Mouse (Mus musculus): Measurements from ENCODE around the gene Dennd1b. TPM values are rescaled to one million over a fixed set of nuclear protein-coding genes. Genes with fewer than 3 reads are reported as not detected.
A peak's percentile ranks its signal among the peaks of the same experiment; 100 is the strongest.

Gene Dennd1b
- 10 to 100 TPM; 18.7 to 21.5 TPM for total RNA-seq (2021)
- long read RNA-seq, experiment 1, full-length matches to known transcripts = 4 of 14 reads
- long read RNA-seq, experiment 1, partial matches to known transcripts = 0 of 14 reads
- long read RNA-seq, experiment 1, other reads (novel, unspliced or antisense) = 10 of 14 reads
- long read RNA-seq, experiment 2, full-length matches to known transcripts = 6 of 12 reads
- long read RNA-seq, experiment 2, partial matches to known transcripts = 0 of 12 reads
- long read RNA-seq, experiment 2, other reads (novel, unspliced or antisense) = 6 of 12 reads

GRCm38 (mm10) chr1:138963161-138963867, at the start of gene Dennd1b:
Gene Dennd1b, plus strand, starts transcription at chr1:138963435.
- peak; percentile 53 for DNase-seq (ENCODE audit: low spot score)

- DNase-seq (ENCODE audit: low spot score) = no peak
Observed at GRCm38 (mm10) chr1:138915596-138915995, 47.6 kb upstream of the Dennd1b start.

DNA sequence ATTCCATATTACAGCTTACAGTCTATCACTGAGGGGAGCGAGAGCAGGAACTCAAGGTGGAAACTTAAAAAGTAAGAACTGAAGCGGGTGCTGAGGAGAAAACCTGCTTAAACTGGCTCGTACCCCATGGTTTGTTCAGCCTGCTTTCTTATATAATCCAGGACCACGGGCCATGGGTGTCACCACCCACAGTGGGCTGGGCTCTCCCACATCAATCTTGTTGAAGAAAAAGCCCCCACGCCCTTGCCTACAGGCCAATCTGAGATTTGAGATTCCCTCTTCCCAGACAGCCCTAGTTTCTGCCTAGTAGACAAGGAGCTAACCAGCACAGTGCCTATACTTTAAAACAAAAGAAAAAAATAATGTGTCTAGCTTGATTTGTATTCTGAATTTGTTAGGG, 43.6 kb upstream of the Dennd1b start:
- no peak for DNase-seq (ENCODE audit: low spot score)

DNA sequence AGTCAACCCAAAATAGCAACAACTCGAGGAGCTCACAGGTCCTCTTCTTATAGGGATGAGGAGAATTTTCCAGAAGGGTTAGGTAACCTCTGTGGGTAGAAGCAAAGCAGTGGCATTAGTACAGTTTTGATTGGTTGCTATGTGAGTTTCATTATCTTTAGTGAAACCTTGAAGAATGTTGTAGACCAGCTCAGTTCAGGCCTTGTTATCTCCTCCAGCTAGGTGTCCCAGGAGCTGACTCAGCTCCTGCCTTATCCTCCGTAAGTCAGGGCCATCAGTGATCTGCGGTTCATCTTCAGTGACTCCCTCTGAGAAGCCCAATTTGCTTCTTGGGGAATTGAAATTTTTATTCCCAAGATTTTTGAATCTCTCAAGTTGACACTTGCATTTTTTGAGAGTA, 43.2 kb upstream of the Dennd1b start:
- no peak for DNase-seq (ENCODE audit: low spot score)

DNA sequence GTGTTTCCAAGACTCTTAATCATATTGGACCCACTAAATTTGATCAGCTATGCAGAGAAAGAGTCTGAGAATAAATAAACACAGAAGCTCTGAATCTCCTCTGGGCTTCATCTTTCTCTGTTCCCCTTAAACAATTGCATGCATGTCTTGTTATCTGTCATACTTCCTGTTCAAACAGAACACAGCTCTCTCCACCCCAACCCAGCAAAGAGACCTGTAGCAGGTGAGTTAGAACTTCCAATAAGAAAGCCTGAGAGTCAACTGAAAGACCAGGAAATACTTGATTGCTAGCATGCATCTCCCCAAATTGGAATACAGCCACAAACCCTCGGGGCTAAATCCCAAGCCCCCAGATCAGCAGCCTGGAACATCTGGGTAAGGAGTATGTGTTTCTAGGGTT, 42.4 kb upstream of the Dennd1b start:
- no peak for DNase-seq (ENCODE audit: low spot score)

DNA sequence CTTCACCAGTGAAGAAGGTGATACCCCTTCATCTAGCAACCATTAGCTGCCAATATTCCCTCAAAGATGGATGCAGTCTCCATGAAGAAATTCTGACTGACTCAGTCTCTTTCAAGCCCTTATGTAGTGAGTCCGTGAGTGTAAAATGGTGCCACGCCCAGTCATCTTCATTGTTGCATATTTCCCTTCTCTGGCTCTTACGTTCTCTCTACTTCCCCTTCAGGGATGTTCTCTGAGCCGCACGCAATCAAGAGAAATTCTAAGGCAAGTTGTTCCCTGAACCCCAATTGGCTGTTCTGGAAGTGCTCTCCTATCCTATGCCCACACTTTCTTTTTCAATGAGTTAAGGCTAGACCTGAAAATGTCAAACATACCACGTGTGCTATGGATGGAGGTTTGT, 40.3 kb upstream of the Dennd1b start:
- DNase-seq (ENCODE audit: low spot score) = no peak

DNA sequence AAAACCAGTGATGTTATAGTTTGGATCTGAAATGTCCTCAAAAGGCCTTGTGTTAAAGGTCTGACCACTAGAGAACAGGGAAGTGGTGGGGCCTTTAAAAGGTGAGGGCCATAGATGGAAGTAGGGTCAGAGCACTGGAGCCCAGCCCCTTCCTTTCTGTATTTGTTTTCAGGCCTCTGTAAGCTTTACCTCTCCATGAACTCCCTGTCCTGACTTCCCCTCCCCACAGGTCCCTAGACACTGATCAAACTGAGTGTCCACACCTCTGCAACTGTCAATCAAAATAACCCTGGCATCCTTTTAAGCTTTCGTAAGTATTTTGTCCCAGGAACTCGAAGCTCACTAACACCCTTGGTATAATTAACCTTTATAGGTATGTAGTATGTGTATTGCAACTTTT, 39.0 kb upstream of the Dennd1b start:
- no peak for DNase-seq (ENCODE audit: low spot score)

DNA sequence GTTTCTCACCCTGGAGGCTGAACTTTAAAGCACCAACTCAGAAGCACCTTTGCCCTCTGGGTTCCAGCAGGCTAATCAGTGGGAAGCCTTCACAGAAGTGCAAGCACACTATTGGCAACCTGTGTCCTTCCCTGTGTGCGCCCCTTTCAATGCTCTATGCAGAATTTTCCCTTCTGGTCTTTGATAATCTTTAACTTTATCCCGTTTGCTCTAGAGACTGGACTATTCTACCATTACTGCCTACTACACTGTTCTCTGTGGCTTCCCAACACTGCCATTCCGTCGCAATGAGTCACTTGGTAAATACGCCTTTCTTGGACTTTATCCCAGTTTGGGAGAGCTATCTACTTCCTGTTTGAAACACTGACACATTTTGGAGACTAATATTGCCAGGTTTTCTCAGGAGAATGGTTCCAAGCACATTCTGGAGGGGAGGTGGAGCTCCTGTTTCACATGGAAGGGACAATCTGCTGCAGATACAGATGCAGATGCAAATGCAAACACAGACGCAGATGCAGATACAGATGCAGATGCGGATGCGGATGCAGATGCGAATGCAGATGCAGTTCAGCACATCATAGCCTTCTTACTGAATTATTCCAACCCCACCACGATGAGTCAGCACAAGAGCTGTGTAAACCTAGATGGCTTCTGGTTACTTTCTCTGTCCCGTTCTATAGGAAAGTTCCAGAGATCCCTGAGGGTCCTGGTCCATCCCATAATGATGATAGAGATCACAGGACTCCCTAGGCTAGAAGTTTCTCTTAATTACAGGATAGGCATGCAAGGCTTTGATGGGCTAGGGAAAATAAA, 34.4 kb upstream of the Dennd1b start:
- peak; percentile 81 for DNase-seq (ENCODE audit: low spot score)

GRCm38 (mm10) chr1:138929985-138930384, 33.2 kb upstream of the Dennd1b start:
- DNase-seq (ENCODE audit: low spot score) = no peak

DNA sequence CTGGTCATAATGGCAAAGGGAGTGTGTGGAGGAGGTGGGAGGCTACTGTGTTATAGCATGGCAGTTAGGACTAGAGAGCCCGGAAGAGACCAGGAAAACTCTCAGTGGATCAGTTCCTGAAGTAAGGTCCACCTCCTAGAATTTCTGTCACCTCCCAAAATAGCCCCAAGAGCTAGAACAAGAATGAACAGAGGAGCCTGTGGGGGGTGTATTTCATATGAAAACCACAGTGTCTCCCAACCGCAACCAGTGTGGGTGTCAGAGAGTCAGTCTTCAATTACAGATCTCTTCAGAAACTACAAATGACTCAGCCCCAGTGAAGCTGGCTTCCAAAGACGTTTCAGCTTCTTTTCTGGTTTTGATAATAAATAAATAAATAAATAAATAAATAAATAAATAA, 32.4 kb upstream of the Dennd1b start:
- DNase-seq (ENCODE audit: low spot score) = peak; percentile 64

- no peak for DNase-seq (ENCODE audit: low spot score)
Observed at GRCm38 (mm10) chr1:138936169-138936568, 27.1 kb upstream of the Dennd1b start.

DNA sequence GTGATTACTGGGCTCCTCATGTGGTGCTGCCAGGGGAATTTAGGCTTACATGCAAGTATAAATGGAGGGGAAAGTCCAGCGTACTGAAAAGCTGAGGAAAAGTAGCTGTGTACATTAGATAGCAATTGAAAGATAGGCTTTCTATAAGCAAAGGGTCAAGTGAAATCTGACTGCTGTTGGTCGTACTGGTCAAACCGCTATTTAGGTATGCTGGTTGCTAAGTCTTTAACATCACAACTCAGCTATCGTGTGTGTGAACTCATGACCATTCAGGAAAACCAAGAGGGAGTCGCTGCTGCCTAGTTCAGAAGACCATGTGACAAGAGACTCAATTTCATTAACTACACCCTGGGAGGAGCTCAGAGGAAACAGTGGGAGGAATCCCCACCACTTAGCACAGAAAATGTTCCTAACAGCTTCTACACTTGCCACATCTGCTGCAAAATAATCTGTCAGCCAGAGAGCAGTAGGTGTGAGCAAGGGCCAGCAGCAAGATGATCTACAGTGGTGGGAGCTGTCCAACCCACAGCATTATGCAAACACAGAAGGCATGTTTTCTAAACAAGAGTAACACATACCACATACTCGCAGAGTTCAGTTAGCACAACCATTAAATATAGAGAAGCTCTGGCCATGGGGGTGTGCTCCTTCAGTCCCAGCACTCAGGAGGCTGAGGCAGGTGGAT, 25.4 kb upstream of the Dennd1b start:
- DNase-seq (ENCODE audit: low spot score) = no peak

- DNase-seq (ENCODE audit: low spot score) = no peak
Observed at GRCm38 (mm10) chr1:138939579-138940139, 23.6 kb upstream of the Dennd1b start.

DNA sequence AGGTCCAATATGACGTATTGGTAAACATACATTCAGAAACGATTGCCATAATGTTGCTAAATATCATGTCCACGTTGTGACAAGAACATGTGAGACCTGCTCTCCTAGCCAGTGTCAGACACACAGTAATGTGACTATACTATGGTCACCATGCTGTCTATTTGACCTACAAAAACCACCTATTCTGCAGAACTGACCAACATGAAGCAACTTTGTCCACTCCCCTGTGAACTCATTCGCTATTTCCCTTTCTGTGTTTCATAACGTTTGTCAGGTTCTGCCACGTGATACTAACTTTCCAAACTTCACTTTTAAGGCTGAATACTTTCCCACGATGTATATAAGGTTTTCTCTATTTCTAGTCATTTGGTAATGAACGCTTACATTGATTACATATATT, 22.8 kb upstream of the Dennd1b start:
- DNase-seq (ENCODE audit: low spot score) = no peak

DNA sequence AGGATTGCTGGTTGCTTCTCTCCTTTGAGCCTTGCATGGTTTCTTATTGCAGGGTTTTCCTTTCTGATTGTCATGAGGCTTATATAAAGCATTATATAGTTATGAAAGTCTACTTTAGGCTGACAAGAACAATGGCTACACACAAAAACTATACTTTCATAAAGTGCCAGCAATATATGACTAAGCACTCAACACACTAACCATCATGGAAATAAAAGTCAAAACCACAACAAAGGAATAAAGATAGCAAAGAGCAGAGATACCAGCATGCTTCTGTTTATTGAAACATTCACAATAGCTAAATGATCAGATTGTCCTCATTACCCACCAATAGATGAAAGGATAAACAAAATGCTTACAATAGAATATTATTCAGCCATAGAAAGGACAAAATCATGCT, 11.1 kb upstream of the Dennd1b start:
- DNase-seq (ENCODE audit: low spot score) = no peak

DNA sequence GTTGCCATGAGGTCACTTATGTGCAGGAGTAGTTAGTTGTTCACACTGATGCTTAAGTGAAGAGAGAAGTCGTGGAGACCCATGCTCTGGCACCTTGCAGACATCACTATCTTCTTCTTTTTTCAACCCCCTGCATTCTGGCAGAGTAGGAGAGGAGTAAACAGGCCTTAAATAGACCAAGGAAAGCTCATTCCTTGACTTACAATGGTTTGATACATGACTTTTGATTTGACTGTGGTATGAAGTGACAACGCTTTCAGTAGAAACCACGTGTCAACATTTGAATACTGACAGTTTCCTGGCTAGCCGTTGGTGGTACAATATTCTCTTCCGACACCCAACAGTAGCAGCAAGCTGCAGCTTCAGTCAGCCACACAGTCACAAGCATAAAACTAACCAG, 8.3 kb upstream of the Dennd1b start:
- no peak for DNase-seq (ENCODE audit: low spot score)

- no peak for DNase-seq (ENCODE audit: low spot score)
Observed at GRCm38 (mm10) chr1:138955455-138955854, 7.8 kb upstream of the Dennd1b start.

DNA sequence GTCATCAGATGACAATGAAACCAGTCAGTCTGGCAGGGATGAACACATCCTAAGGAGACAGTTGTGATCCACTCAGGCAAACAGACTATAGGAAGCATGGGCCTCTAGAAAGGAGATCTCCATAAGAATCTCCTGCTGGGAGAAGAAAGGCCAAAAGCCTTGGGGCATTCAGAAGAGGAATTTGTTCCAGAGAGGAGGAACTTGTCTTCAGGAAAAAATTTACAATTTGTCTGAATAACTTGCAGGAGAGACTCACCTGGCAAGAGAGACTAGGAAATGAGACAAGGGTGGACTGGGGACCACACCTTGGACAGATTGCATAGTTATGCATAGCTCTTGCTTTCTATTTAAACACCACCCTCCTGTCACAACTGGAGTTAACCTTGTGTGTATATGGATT, 6.7 kb upstream of the Dennd1b start:
- DNase-seq (ENCODE audit: low spot score) = no peak

GRCm38 (mm10) chr1:138957111-138957510, 6.1 kb upstream of the Dennd1b start:
- DNase-seq (ENCODE audit: low spot score) = no peak

GRCm38 (mm10) chr1:138958863-138959262, 4.4 kb upstream of the Dennd1b start:
- no peak for DNase-seq (ENCODE audit: low spot score)

- no peak for DNase-seq (ENCODE audit: low spot score)
Observed at GRCm38 (mm10) chr1:138959903-138960483, 3.2 kb upstream of the Dennd1b start.

All from gastrocnemius, adult 18-20 months (tissue).